Mouse (Mus musculus) forebrain, embryonic 11.5 days (tissue): ENCODE measurements at regions not wholly inside any gene's neighbourhood (a gene's known extent, or its start where the extent isn't known, plus 50 kb on each side); places are given as distances from the start of the nearest gene placed in this dataset.
"Not testable (repeated sequence)": the region's sequence is repeated elsewhere in the genome, so short reads cannot be mapped to it uniquely, and the experiment has no call there.

Source experiments
- ATAC-seq: fragments of 200-750 bp; cut with Nextera tagmentation; replicated peaks from 2 replicates; pipeline ENCODE4 v1.8.0; 2017; ENCODE audit warnings: moderate TSS enrichment; ENCODE audit not compliant: low FRiP score
- DNase-seq: peaks from one replicate; pipeline ENCODE4 v3.0.0-alpha.2; 2017; ENCODE audit warnings: low spot score
- H3K27ac ChIP-seq: fragments of 300-500 bp; sonication (generic); 2 replicates; pipeline ENCODE4 v1.5.1; 2014; ENCODE audit warnings: low read depth, low read length
- H3K27me3 ChIP-seq: fragments of 300-500 bp; sonication (generic); 2 replicates; pipeline ENCODE4 v1.6.1; 2014; ENCODE audit warnings: mild to moderate bottlenecking, low read length, mixed read lengths; ENCODE audit not compliant: control insufficient read depth, insufficient read depth
- H3K36me3 ChIP-seq: fragments of 300-500 bp; sonication (generic); 2 replicates; pipeline ENCODE4 v1.6.1; 2014; ENCODE audit warnings: mild to moderate bottlenecking, low read length, moderate library complexity, mixed read lengths; ENCODE audit not compliant: control insufficient read depth, insufficient read depth
- H3K4me1 ChIP-seq: fragments of 300-500 bp; sonication (generic); replicated peaks from 2 replicates; pipeline ENCODE4 v1.6.1; 2014; ENCODE audit warnings: low read length, mixed read lengths; ENCODE audit not compliant: control insufficient read depth, insufficient read depth
- H3K4me2 ChIP-seq: fragments of 300-500 bp; sonication (generic); 2 replicates; pipeline ENCODE4 v1.6.1; 2014; ENCODE audit warnings: low read depth, mild to moderate bottlenecking, low read length, moderate library complexity, mixed read lengths; ENCODE audit not compliant: severe bottlenecking
- H3K4me3 ChIP-seq: fragments of 300-500 bp; sonication (generic); 2 replicates; pipeline ENCODE4 v1.5.1; 2014; ENCODE audit warnings: low read depth, low read length
- H3K9ac ChIP-seq: fragments of 300-500 bp; sonication (generic); 2 replicates; pipeline ENCODE4 v1.6.1; 2014; ENCODE audit warnings: low read length
- H3K9me3 ChIP-seq: fragments of 300-500 bp; sonication (generic); 2 replicates; pipeline ENCODE4 v1.6.1; 2016; ENCODE audit warnings: low read length, mixed read lengths; ENCODE audit not compliant: control insufficient read depth
- WGBS: fragments of 180-500 bp; shearing (Covaris S2); extraction: QIAGEN DNeasy Blood & Tissue Kit; methylation state at CpG from one replicate; pipeline ENCODE4 v1.1.7; 2014; 5-methylcytosine and 5-hydroxymethylcytosine counted together

GRCm38 (mm10) chr13:3145513-3145912 is 392.4 kb upstream of the Gdi2 start:
- not testable (repeated sequence) for H3K9me3 ChIP-seq

More at GRCm38 (mm10) chr13:3145513-3145912, 392.4 kb upstream of the Gdi2 start:
- DNase-seq, H3K27me3 ChIP-seq, H3K4me3 ChIP-seq, H3K4me1 ChIP-seq, H3K4me2 ChIP-seq, H3K36me3 ChIP-seq, H3K27ac ChIP-seq, ATAC-seq, H3K9ac ChIP-seq: not testable (repeated sequence)
- 93% methylated on average over 1 of the region's 1 CpGs for WGBS
